Mouse (Mus musculus) neural tube, embryonic 10.5 days (tissue): ENCODE measurements around the gene Ceacam13.
"Not testable (repeated sequence)": the region's sequence is repeated elsewhere in the genome, so short reads cannot be mapped to it uniquely, and the experiment has no call there.

ENCODE experiments used
- DNase-seq: peaks from one replicate; pipeline ENCODE4 v3.0.0-alpha.2; 2017; ENCODE audit warnings: low spot score; ENCODE audit errors: extremely low spot score

Gene Ceacam13

GRCm38 (mm10) chr7:18009589-18009988 is at the start of gene Ceacam13:
TSS of gene Ceacam13 (plus strand) at chr7:18009889.
- no peak for DNase-seq

DNA sequence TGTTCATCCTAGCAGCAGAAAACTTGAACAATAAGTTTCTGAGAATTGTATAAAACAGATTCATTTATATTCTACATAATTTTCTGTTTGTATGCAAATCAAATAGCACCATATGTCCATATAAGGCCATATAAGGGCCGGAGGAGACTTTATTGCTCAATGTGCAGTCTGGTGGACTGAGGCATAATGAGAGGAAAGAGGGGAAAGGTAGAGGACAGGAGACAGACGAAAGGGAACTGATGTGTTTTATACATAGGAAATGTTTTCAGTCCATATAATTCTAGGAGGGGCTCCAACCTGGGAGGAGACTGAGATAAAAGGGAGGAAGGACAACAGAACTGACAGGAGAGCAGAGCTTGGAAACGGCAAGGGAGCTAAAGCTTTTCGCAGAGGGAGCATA is 37.9 kb upstream of the Ceacam13 start, which contains the start of gene Ceacam11:
Gene Ceacam11 (plus strand): TSS at position 301 of the 400 bp plus-strand sequence.
- no peak for DNase-seq

DNA sequence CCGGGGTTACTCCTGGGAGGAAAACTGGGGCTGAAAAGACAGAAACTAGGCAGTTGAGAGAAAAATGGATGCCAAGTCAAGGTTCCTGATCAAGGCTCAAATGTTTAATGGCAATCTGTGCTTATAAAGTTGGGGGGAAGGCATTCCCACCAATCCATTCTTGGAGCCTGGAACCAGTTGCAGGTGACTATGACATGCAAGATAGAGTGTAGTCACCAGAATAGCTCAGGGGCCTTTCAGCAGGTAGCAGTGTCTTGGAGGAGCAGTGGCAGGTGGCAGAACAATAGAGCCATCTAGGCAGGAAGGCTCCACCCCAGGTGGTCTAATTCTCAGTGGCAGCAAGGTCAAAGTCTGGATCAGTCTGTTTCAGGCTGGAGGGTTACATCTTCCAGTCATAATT is 8.6 kb upstream of the Ceacam13 start:
- DNase-seq: not testable (repeated sequence)

DNA sequence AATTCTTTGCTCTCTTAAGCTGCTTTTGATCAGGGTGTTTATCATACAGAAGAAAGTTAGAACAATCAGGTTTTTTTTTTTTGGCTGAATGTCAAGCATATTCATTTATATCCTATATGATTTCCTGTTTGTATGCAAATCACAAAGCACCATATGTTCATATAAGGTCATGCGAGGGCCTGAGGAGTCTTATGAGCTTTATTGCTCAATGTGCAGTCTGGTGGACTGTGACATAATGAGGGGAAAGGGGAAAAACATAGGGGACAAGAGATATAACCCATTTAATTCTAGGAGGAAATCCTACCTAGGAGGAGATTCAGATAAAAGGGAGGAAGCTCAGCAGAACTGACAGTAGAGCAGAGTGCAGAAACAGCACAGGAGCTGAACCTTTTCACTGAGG is 55.9 kb downstream of the Ceacam13 start, which contains the start of gene Ceacam12:
Gene Ceacam12 (plus strand): TSS at position 301 of the 400 bp plus-strand sequence.
- no peak for DNase-seq
